Mouse (Mus musculus) cerebellum, postnatal 10 days (tissue): ENCODE data around the gene Dock11.

ENCODE experiments used
- DNase-seq, 2 experiments: peaks; one replicate each; pipeline ENCODE4 v3.0.0; 2021; ENCODE audit warnings: mixed read lengths in 2 of 2

Gene Dock11

GRCm38 (mm10) chrX:35951945-35952344, 63.3 kb downstream of the Dock11 start:
- DNase-seq, result no peak

- no peak for DNase-seq
These were observed 64.0 kb downstream of the Dock11 start for GRCm38 (mm10) chrX:35952521-35953095.

GRCm38 (mm10) chrX:35956236-35956635, 67.6 kb downstream of the Dock11 start:
- DNase-seq, result no peak

DNA sequence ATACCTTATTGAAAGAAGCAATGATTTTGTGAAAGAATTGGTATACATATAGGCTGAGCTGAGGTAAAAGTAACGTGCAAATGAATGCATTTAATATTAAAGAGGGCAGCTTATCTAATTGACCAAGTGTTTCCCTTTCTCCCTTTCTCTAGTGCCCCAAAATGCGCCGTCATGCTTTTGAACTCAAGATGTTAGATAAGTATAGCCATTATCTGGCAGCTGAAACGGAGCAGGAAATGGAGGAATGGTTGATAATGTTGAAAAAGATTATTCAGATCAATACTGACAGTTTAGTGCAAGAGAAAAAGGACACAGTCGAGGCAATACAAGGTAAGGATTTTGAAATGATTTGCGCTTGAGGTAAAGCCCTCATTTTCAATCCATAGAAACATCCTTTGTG, 74.5 kb downstream of the Dock11 start:
- DNase-seq, result no peak

DNA sequence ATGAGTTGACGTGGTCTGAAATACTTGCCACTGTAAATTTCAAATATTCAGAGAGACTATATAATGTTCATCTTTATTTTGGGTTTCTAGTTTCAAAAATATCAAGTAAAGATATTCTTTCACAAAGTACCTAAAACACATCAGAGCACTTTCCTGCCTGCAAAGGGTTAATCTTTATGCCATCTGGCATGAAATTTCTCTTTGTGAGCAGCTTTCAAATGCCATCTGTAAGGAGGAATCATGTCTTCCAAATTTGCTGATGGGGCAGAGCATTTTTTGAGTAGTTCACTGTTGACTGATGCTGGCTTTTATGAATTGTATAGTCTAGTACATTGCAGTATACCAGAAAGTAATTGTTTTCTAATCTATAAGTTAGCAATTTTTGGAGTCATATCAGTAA, 80.6 kb downstream of the Dock11 start:
- DNase-seq, result peak in 1 of 2 experiments; percentile 25

GRCm38 (mm10) chrX:35976657-35977056, 88.0 kb downstream of the Dock11 start:
- no peak for DNase-seq

GRCm38 (mm10) chrX:35987981-35988380, 99.3 kb downstream of the Dock11 start:
- no peak for DNase-seq

- peak; percentile 39 to 54 for DNase-seq
These were observed 102.0 kb downstream of the Dock11 start for GRCm38 (mm10) chrX:35990508-35991095.

DNA sequence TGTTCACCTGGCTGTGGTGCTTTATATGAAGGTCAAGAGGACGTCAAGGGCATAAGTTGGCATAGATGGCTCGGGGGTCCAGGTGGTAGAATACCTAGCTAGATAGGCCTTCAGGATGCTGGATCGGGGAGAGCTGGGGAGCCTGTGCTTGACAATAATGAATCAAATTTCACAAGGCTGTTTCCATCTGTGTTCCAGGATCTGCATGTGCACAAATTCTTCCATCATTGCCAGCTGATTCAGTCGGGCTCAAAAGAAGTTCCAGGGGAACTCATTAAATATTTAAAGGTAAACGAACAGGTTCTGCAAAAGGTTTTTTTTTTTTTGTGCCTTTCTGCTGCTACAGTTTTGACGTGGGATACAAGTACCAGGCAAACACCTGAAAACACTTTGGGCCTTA, 105.6 kb downstream of the Dock11 start:
- no peak for DNase-seq

DNA sequence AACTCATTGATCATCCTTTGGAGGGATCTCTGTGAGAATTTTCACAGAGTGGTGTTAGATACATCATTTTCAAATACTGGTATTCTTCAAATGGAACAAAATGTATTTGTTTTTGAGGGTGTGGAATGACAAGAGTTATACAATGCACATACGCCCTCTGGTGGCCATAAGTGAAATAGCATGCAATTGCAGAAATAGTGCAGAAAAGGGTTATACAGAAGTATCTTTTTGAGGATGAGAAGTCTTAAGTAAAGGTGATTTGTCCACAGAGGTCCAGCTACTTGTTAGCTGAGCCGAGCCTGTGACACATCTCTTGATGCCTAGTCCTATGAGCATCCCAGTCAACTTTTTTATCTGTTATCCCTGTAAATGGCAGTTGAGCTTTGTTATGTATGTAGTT, 108.4 kb downstream of the Dock11 start:
- peak; percentile 32 to 38 for DNase-seq

GRCm38 (mm10) chrX:35997793-35998419, 109.3 kb downstream of the Dock11 start:
- no peak for DNase-seq

DNA sequence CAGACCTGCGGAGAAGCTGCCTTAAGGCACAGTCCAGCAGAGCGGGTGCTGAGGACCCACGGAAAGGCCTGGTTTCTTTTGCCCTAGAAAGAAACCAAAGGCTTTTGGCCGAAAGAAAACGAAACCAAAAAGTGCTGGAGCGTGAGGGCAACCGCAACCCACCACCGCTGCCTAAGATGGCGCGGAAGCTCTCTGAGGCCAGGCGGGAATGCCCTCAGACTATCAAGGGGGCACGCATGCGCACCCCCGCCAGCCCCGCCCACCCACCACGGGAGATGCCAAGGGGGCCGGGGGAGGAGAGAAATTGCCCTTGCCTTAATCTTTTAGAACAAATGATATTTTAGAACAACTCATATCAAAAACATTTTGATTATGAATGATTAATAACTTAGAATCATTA, 137.0 kb downstream of the Dock11 start:
- no peak for DNase-seq

DNA sequence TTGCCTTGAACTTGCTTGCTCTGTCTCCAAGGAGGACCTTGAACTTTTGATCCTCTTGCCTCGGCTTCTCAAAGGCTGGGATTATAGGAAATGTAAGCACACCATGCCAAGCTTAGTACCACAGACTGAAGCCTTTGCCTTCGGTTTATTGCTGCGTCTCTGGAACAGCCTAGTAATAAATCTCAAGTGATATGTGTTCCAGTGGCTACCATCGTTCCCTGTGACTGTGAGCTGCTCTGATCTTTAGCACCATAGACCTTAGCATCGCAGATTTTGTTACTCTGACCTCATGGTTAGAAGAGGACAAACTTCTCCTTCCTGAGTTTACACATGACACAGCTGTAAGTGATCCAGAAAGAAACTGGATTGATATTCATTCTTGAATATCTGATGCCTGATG, 142.5 kb downstream of the Dock11 start:
- DNase-seq, result no peak

- no peak for DNase-seq
These were observed 145.4 kb downstream of the Dock11 start for GRCm38 (mm10) chrX:36034045-36034444.

GRCm38 (mm10) chrX:36045731-36046130, 157.1 kb downstream of the Dock11 start:
- DNase-seq, result no peak

GRCm38 (mm10) chrX:36047451-36047850, 158.8 kb downstream of the Dock11 start:
- no peak for DNase-seq

DNA sequence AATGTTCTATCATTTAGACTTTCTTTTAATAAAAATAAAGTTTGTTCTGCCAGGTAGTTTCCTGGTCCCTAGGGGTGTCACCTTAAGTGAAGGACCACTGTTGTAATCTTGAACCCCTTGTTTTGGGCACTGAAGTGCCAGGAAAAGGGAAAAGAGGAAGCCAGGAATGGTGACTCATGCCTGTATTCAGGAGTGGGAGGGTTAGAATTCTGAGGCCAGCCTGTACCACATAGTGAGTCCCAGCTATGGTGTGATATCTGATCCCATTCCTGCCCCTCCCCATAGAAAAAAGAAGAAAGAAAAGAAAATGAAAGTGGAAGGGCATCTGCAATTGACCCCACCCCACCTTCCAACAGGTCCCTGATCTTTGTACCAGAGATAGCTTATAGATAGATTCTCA, 161.7 kb downstream of the Dock11 start:
- no peak for DNase-seq

GRCm38 (mm10) chrX:36073997-36074396, 185.4 kb downstream of the Dock11 start:
- DNase-seq, result no peak

DNA sequence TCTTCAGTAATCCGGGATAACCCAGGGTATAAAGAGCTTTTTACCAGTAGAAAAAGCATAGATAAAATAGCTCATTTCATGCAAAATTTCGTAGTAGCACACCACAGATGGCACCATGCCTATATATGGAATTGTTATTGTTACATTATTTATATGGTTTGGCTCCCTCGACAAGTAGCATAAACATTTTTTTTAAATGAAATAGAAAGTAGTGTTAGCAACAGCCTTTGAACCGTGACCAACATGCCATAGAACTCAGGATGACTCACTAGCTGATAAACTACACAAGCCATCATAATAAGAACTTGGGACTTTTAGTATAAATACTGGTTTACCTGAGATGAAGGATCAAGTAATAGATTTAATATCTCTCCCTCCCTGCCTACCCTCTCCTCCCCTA, 188.5 kb downstream of the Dock11 start:
- DNase-seq, result no peak

GRCm38 (mm10) chrX:36082917-36083316, 194.3 kb downstream of the Dock11 start:
- no peak for DNase-seq

GRCm38 (mm10) chrX:36088464-36089256, 200.0 kb downstream of the Dock11 start:
- DNase-seq, result no peak

- no peak for DNase-seq
These were observed 212.3 kb downstream of the Dock11 start for GRCm38 (mm10) chrX:36100883-36101282.

DNA sequence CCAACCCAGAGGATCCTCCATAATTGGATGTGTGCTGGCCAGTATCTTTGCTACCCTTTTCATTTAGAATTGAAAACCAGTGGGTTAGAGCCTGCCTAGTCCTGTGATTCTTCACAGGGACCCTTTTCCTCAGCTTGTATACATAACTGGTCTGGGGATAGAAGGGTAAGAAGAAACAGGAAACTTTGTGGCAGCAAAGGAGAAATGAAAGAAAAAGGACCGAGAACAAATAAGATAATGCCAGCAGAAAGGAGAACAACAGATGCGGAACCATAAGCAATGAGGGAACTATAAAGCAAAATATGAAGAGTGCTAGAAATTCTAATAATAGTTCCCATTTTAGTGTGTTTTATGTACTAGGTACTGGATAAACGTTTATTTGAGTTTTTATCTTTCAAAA, 212.7 kb downstream of the Dock11 start:
- DNase-seq, result no peak

GRCm38 (mm10) chrX:36108601-36109000, 220.0 kb downstream of the Dock11 start:
- no peak for DNase-seq
